Mouse (Mus musculus): Measurements from ENCODE around the gene Znrf3. TPM values are rescaled to one million over a fixed set of nuclear protein-coding genes. Genes with fewer than 3 reads are reported as not detected.

Gene Znrf3
- total RNA-seq, 2 experiments from 2014 or later: 19.5 to 20.7 TPM

DNA sequence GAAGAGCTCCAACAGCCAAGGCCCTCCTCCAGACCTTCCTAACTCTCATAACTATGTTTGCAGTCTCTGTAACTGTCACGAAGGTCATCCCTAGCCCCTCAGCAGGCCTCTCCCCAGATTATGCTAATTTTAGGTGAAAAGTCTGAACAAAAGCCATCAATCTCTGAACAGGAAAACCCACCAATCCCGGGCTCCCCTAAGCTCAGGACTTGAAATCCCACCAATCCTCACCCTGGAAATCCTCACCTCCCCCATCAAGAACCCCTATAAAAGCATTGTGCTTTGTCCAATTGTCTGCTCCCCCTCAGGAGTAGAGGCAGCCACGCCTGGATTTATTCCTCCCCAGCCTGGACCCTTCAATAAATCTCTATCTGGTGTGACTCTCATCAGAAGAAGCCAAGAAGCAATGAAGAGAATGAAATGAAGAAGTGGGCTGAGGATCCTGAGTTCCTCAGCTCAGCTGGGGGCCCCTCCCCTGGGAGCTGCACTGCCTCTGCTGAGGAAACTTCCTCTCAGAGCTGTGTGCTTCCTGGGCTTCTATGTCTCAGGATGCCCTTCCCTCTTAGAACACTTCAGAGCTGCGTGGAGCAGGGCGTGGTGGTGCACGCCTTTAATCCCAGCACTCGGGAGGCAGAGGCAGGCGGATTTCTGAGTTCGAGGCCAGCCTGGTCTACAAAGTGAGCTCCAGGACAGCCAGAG lies 172.0 kb downstream of the Znrf3 start:
- Histone ChIP-seq H3K27ac (no peak overlapping the region), H3K4me3 (no peak overlapping the region)
- DNase-seq (ENCODE audit: extremely low spot score in 1 of 2, low spot score in 2 of 2): no peak
- no peak for TF ChIP-seq CTCF (IDR thresholded peaks at IDR 0.05)
- intact Hi-C loops (cut with DNase I): no loop called here

DNA sequence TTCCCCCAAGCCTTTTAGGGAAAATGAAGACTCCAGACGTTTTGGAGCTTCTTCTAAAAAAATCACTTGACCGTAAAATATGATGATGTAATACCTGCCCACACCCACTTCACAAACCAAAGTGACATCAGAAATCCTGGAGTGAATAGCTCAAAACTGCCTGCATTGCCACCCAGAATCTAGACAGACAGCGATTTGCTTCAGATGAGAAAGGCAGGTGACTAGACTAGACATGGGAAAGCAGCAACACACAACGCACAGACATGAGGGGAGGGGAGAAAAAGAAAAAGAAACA lies 172.6 kb downstream of the Znrf3 start:
- DNase-seq (ENCODE audit: extremely low spot score in 1 of 2, low spot score in 2 of 2): no peak
- intact Hi-C loops (cut with DNase I): no loop called here
- Histone ChIP-seq H3K27ac (no peak overlapping the region), H3K4me3 (no peak overlapping the region)
- no peak for TF ChIP-seq CTCF (IDR thresholded peaks at IDR 0.05)

DNA sequence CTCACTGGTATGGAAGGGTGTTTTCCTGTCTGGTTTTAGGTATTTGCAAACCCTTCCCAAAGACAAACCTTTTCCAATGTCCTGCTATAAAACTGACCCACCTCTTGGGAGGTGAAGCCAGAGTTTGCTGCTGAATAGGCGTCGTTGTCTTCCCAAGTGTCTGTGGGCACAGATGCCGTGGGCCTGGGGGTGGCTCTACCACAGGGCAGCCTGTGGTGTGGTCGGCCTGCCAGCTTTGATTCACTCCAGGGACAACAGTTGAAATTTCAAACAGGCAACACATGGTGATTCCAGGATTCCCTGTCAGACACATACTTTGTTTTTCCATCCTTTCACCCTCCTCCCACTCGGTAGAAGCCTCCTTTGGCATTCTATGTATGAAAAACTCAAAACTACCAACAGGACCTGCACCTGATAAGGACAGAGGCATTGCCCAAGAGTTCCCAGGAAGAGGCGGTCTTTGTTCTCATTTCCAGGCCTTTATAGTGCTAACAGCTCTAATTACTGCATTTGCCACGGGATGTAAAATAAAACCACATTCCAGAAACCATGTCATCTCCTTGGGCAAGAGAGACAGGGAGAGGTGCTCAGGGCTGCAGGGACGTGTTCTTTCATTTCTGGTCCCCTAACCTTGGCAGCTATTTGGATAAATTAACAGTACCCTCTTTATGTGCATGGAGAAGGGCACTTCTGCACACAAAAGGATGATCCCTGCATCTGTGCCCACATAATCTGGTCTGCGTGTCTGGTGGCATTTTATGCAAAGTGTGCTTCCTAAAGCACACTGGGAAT lies 173.2 kb downstream of the Znrf3 start:
- intact Hi-C loops (cut with DNase I): no loop called here
- no peak for DNase-seq (ENCODE audit: extremely low spot score in 1 of 2, low spot score in 2 of 2)
- Histone ChIP-seq H3K4me3 (no peak overlapping the region), H3K27ac (no peak overlapping the region; the same call in 1 of the 2 replicates)
- no peak for TF ChIP-seq CTCF (IDR thresholded peaks at IDR 0.05)

DNA sequence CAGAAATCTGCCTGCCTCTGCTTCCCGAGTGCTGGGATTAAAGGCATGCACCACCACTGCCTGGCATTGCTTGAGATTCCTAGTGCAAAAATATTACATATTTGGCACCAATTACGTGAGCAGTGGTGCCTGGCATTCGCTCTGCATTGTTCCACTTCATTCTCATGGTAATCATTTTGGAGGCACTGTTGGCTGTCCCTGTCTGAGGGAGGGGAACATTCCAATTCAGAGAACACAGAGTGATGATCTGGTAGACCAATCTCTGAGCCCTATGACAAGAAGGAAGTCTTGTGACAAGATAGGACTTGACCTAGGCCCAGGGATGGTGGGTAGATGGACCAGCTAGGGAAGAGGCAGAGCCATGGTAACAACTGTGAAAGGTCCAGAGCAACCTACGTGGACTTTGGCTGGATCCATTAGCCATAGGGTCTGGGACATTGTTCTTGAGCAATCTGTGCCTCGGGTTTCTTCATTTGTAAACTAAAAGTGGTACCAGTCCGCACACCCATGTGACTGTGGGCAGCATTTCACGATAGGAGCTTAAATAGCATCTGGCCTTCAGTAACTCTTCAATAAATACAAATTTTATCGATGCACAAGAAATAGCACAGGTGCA lies 174.7 kb downstream of the Znrf3 start:
- intact Hi-C loops (cut with DNase I): loop anchor here (10.0 kb wide), 1 partner anchor 155 kb away; no protein-coding TSS in a partner anchor
- no peak for DNase-seq (ENCODE audit: extremely low spot score in 1 of 2, low spot score in 2 of 2)
- no peak overlapping the region for H3K27ac ChIP-seq
- H3K4me3 ChIP-seq: no peak overlapping the region
- TF ChIP-seq CTCF (IDR thresholded peaks at IDR 0.05): no peak

DNA sequence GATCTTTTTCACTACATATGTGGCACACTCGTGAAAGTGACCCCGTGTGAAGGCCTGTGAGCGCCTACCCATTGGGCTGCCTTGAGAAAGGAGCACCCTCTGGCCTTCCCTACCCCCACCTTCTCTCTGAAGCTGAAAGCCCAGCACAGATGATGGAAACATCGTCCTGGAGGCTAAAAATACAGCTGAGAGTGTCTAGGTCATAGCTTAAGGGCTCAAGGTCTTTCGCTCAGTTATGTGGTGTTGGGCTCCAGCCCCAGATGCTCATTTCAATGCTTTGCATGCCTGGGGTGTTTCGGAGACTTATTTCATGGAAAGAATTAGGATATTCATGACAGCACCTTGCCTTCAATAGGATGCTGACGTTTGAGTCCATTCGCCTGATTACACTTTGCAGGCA lies 178.9 kb downstream of the Znrf3 start:
- DNase-seq (ENCODE audit: extremely low spot score in 1 of 2, low spot score in 2 of 2): no peak
- TF ChIP-seq CTCF (IDR thresholded peaks at IDR 0.05): no peak
- intact Hi-C loops (cut with DNase I): loop anchor here (10.0 kb wide), 1 partner anchor 151 kb away; no protein-coding TSS in a partner anchor
- no peak overlapping the region for H3K27ac ChIP-seq
- no peak overlapping the region for H3K4me3 ChIP-seq

DNA sequence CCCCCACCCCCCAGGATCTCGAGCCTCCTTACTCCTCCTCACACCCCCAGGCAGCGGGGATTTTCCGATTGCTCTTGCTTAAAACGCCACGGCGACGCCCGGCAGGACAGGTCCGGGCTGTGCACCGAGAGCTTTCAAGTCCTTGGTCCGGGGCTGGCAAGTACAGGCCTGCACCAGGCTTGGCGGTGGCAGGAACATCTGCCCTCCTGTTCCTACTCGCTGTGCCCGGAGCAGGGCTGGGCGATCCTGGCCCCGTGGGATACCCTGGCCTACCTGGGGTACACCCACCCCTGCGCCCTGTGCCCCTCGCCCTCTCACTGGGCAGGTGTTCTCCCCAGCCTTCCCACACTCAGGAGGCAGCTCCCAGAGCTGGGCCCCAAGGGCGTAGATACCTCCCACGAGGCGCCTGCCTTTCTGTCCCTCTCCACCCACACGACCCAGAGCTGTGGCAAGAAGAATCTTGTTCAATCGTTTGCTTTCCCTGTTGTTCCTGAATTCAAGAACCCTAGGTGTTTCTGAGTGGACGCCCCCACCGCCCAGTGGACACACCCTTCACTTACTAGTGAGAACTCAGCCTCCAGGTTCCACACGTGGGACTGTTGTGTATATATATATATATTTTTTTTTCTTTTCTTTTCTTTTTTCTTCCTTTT lies 181.4 kb downstream of the Znrf3 start:
- H3K4me3 ChIP-seq: no peak overlapping the region
- intact Hi-C loops (cut with DNase I): loop anchor here (10.0 kb wide), 1 partner anchor 148 kb away; no protein-coding TSS in a partner anchor
- TF ChIP-seq CTCF (IDR thresholded peaks at IDR 0.05): no peak
- DNase-seq (ENCODE audit: extremely low spot score in 1 of 2, low spot score in 2 of 2): no peak
- no peak overlapping the region for H3K27ac ChIP-seq

DNA sequence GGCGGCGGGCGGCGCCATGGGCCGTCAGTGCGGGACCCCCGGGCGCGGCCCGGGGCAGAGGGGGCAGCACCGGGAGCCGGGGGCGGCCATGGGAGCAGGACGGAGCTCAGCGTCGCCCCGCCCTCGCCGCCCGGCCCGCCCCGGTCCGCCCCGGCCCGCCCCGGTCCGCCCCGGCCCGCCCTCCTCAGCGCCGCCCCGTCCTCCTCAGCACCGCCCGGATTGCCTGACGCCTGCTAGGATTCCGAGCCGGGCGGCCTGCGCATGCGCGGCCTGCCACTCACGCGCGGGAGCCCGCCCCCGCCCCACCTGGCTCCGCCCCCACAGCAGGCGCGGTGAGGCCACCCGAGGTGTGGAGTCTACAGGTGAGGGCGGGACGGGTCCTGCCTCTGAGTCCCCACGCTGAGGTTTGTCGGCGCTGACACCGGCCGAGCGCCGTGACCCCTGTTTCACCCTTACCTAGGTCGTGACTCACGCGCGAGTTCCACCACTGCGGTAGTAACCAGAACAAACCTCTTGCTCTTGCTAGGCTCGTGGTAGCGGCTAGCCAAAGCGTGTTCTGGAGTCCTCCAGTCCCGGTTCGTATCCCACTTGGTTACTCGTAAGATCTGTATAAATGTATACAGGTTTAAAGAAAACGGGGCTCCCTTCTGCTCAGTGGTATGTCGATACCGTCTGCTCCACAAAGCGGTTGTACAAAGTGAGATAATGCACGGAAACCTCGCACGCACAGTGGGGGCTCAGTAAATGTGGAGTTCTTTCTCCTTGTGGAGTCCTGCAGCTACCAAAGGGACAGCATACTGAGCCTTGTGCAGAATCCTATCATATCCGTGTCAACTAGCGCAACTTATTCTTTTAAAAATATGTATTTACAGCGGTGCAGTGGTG lies 182.9 kb downstream of the Znrf3 start, which contains the start of gene Kremen1:
TSS of gene Kremen1 (minus strand) at position 51 of the 885 bp plus-strand sequence.
- TF ChIP-seq CTCF (IDR thresholded peaks at IDR 0.05): no peak
- intact Hi-C loops (cut with DNase I): loop anchor here (1.0 to 10.0 kb wide), 2 partner anchors 17 to 147 kb away; no protein-coding TSS in a partner anchor

DNA sequence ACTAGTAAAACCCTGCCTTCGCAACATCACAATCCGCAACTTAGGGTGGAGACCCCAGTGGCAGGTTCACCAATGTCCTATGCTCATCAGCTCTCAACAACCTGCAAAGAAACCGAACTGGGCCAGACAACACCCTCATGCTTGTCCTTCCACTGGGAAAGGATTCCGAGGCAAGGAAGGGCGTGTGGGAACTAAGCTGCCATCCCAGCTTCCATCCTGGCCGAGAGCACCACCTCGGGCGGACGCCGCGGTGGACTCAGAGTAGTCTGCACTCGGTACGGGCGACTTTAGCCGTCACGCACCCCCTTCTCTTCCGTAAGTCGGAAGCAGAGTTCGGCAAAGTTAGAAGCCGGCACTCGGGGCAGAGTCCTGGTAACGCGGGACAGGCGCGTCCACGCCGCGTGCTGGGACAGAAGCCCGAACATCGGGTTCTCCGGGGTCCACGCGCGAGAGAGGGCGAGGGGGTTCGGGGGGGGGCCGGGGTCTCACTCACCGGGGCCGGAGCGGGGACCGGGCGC lies 183.6 kb downstream of the Znrf3 start:
- peak overlapping the region; percentile 48 for H3K27ac ChIP-seq
- H3K4me3 ChIP-seq: peak overlapping the region; percentile 91
- DNase-seq (ENCODE audit: extremely low spot score in 1 of 2, low spot score in 2 of 2): peak; percentile 24 to 35
- TF ChIP-seq CTCF (IDR thresholded peaks at IDR 0.05): no peak
- intact Hi-C loops (cut with DNase I): loop anchor here (1.0 to 10.0 kb wide), 2 partner anchors 17 to 146 kb away; no protein-coding TSS in a partner anchor

More for the DNA sequence above, 182.9 kb downstream of the Znrf3 start, which contains the start of gene Kremen1:
- Histone ChIP-seq H3K27ac (peak within 1 kb of the TSS; percentile 66), H3K4me3 (peak within 1 kb of the TSS; percentile 91)
- DNase-seq (ENCODE audit: extremely low spot score in 1 of 2, low spot score in 2 of 2): peak; percentile 92

DNA sequence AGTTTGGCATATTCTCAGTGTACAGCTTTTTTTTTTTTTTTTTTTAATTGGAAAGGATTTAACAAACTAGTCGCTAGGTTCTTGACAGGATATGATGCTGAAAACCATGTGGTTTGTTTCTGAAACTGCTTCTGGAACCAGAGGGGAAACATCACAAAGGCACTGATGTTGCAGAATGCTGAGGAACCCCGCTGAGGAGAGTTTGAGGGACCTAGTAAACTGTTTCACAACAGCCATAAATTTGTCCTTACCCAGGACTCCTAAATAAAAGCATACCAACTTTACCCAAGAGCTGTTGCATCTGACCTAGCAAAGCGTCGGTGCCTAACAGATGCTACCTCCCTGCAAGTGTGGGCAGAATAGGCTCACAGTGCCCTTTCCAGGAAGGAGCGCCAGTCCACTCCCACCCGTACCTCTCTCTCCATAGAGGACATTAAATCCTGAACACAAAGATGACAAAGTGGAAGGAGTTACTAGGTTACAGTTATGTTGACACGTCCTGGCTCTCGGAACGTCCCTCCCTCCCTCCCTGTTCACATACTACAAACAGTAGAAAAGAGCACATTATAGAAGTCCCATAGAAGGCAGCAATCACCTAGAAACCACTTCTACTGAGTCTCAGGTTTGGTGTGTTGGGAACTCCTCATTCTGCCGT lies 184.6 kb downstream of the Znrf3 start:
- no peak overlapping the region for H3K27ac ChIP-seq
- TF ChIP-seq CTCF (IDR thresholded peaks at IDR 0.05): no peak
- intact Hi-C loops (cut with DNase I): loop anchor here (5.0 to 10.0 kb wide), 2 partner anchors 73 to 145 kb away; no protein-coding TSS in a partner anchor
- no peak for DNase-seq (ENCODE audit: extremely low spot score in 1 of 2, low spot score in 2 of 2)
- peak overlapping the region; percentile 91; the same call in 1 of the 2 replicates for H3K4me3 ChIP-seq

DNA sequence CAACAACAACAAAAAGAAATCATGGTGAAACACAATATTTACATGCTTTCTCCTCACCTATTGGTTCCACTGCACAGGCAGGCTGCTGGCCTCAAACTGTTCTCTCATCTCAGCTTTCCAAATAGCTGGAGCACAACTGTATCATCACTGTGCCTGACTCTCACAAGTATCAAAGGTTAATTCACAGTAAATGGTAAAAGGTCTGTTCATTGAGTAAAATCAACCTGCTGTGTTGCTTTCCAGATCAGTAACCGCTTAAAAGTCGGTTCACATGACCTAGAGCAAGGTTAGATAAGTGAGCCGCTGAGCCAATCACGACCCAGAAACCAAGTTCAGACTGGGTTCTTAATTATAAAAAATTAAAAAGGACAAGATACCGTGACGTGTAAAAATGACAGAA lies 186.6 kb downstream of the Znrf3 start:
- Histone ChIP-seq H3K27ac (no peak overlapping the region), H3K4me3 (no peak overlapping the region)
- intact Hi-C loops (cut with DNase I): loop anchor here (5.0 kb wide), 1 partner anchor 71 kb away; no protein-coding TSS in a partner anchor
- TF ChIP-seq CTCF (IDR thresholded peaks at IDR 0.05): no peak
- DNase-seq (ENCODE audit: extremely low spot score in 1 of 2, low spot score in 2 of 2): no peak
